Mouse (Mus musculus): ENCODE measurements around the gene Vamp5. TPM values are rescaled to one million over a fixed set of nuclear protein-coding genes. Genes with fewer than 3 reads are reported as not detected.

Gene Vamp5
- polyA plus RNA-seq, 1 experiment from 2014 or later = 80.5 TPM

GRCm38 (mm10) chr6:72418279-72418678 is 38.0 kb upstream of the Vamp5 start:
- Histone ChIP-seq H3K4me1 (ENCODE audit: insufficient read depth, low read depth, low read length) (peaks cover 3% of the 10 kb centered on the region; the same call in 1 of the 2 replicates), H3K4me2 (replicated peaks; ENCODE audit: low read depth, low read length) (no peak overlapping the region), H3K9ac (replicated peaks; ENCODE audit: low read depth) (no peak overlapping the region), H3K4me3 (ENCODE audit: low read depth, low read length) (no peak overlapping the region), H3K27me3 (replicated peaks; ENCODE audit: insufficient read depth, low read length) (no peaks in the 10 kb centered on the region), H3K27ac (ENCODE audit: low read length) (no peak overlapping the region), H3K36me3 (ENCODE audit: insufficient read depth, low read length) (peaks cover 10% of the 10 kb centered on the region), H3K9me3 (ENCODE audit: low read length) (no peaks in the 10 kb centered on the region)
- TF ChIP-seq EP300 (IDR thresholded peaks at IDR 0.05) (no peak), CTCF (IDR thresholded peaks at IDR 0.05) (no peak)
- 90% methylated on average over 4 of the region's 4 CpGs for WGBS
- no peak for DNase-seq (ENCODE audit: low spot score)
- no peak for ATAC-seq

DNA sequence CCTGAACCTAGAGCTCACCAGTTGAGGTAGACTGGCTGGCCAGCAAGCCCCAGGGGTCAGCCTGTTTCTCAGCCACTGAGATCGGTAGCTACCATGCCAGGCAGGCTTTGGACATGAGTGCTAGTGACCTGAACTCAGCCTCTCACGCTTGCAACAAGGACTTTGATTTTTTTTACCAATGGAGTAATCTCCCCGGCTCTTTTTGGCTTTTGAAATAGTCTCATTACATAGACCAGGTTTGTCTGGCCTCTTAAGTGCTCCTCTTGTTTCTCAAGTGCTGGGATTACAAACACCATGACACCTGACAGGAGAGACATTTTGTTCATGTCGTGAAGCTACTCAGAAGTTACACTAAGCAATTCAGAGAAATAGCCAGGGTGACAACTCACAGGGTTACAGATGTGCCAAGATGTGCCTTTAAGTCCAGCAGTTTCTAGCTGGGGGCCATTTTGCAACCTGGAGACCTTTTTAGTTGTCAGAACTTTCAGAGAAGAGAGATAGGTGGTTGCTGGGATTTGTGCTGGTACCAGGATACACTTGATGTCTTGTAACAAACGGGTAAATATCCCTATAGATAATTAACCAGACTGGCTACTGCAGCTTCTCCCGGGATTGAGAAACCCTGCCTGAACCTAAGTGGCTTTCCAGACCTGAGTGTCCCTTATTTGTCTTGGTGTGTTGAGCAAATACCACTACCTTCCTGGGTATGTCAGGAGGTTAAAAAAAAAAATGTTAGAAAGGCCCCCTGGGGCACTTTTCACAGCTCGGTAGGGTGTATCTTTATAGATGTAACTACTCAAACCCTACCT is 35.9 kb upstream of the Vamp5 start:
- 0 out of 2 replicates have a peak overlapping the region, but pooled peaks have one; percentile 82 for H3K4me2 ChIP-seq (replicated peaks; ENCODE audit: low read depth, low read length)

GRCm38 (mm10) chr6:72415181-72415580 is 34.9 kb upstream of the Vamp5 start:
- no peak overlapping the region for H3K9ac ChIP-seq (replicated peaks; ENCODE audit: low read depth)

More for the DNA sequence above, 35.9 kb upstream of the Vamp5 start:
- no peak overlapping the region for H3K9ac ChIP-seq (replicated peaks; ENCODE audit: low read depth)
- DNase-seq (ENCODE audit: low spot score) (peak; percentile 68), ATAC-seq (peak; percentile 37)
- peaks cover 7% of the 10 kb centered on the region; the same call in 1 of the 2 replicates for H3K36me3 ChIP-seq (ENCODE audit: insufficient read depth, low read length)
- H3K27me3 ChIP-seq (replicated peaks; ENCODE audit: insufficient read depth, low read length) = no peaks in the 10 kb centered on the region
- H3K27ac ChIP-seq (ENCODE audit: low read length) = 0 out of 2 replicates have a peak overlapping the region, but pooled peaks have one; percentile 2
- peaks cover 3% of the 10 kb centered on the region; the same call in 1 of the 2 replicates for H3K4me1 ChIP-seq (ENCODE audit: insufficient read depth, low read depth, low read length)
- 51% methylated on average over 7 of the region's 7 CpGs for WGBS
- no peak overlapping the region for H3K4me3 ChIP-seq (ENCODE audit: low read depth, low read length)
- H3K9me3 ChIP-seq (ENCODE audit: low read length) = no peaks in the 10 kb centered on the region
- TF ChIP-seq EP300 (IDR thresholded peaks at IDR 0.05) (peak; percentile 63; the same call in 1 of the 2 replicates), CTCF (IDR thresholded peaks at IDR 0.05) (no peak)

DNA sequence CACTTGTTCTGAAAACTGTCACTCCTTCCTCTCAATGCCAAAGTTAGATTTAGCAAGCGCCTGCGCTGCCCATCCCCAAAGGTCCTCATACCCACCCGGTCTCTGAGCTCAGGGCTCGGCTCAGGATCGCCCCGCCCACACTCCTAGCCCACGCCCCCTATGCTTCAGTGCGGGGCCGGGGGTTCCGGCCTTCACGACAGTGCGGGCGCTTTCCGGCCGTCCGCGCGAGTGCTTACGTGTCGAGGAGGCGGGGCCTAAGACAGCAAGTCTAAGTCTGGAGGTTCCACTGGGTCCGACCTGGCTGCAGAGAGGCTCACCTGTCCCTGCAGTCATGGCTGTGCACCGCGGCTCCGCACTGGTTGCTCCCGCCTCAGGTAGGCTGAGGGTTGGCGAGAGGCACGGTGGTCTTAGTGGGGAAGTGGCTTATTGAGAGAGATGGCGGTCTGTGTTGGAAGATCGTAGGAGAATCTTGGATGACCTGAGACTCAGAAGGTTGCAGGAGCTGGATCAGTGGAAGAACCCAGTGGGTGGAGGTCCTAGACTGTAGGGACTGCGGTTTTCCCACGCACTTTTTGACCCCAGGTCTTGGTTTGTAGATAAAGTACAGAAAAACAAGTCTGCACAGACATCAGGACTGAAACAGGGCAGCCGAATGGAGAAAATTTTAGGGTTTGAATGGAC is 33.9 kb upstream of the Vamp5 start, which contains the start of gene Ggcx:
Ggcx (plus strand) TSS at position 233 of the 681 bp plus-strand sequence.
- Histone ChIP-seq H3K27ac (ENCODE audit: low read length) (peak within 1 kb of the TSS; percentile 69), H3K4me3 (ENCODE audit: low read depth, low read length) (peak within 1 kb of the TSS; percentile 80), H3K4me1 (ENCODE audit: insufficient read depth, low read depth, low read length) (peaks cover 3% of the 10 kb centered on the region; the same call in 1 of the 2 replicates), H3K36me3 (ENCODE audit: insufficient read depth, low read length) (peaks cover 7% of the 10 kb centered on the region; the same call in 1 of the 2 replicates), H3K9me3 (ENCODE audit: low read length) (no peaks in the 10 kb centered on the region), H3K27me3 (replicated peaks; ENCODE audit: insufficient read depth, low read length) (no peaks in the 10 kb centered on the region), H3K9ac (replicated peaks; ENCODE audit: low read depth) (peak within 1 kb of the TSS; percentile 76), H3K4me2 (replicated peaks; ENCODE audit: low read depth, low read length) (peak within 1 kb of the TSS; percentile 82)
- TF ChIP-seq EP300 (IDR thresholded peaks at IDR 0.05) = no peak
- TF ChIP-seq CTCF (IDR thresholded peaks at IDR 0.05) = peak; percentile 21; the same call in 1 of the 2 replicates
- WGBS = 1% methylated on average over 33 of the region's 33 CpGs
- ATAC-seq (peak; percentile 94), DNase-seq (ENCODE audit: low spot score) (peak; percentile 98)

More at GRCm38 (mm10) chr6:72415181-72415580, 34.9 kb upstream of the Vamp5 start:
- Histone ChIP-seq H3K4me2 (replicated peaks; ENCODE audit: low read depth, low read length) (peak overlapping the region; percentile 82), H3K9me3 (ENCODE audit: low read length) (no peaks in the 10 kb centered on the region), H3K4me1 (ENCODE audit: insufficient read depth, low read depth, low read length) (peaks cover 3% of the 10 kb centered on the region; the same call in 1 of the 2 replicates), H3K27ac (ENCODE audit: low read length) (no peak overlapping the region), H3K36me3 (ENCODE audit: insufficient read depth, low read length) (peaks cover 7% of the 10 kb centered on the region; the same call in 1 of the 2 replicates), H3K27me3 (replicated peaks; ENCODE audit: insufficient read depth, low read length) (no peaks in the 10 kb centered on the region), H3K4me3 (ENCODE audit: low read depth, low read length) (peak overlapping the region; percentile 80)
- WGBS = 75% methylated on average over 5 of the region's 5 CpGs
- peak; percentile 30 for DNase-seq (ENCODE audit: low spot score)
- ATAC-seq = no peak
- TF ChIP-seq EP300 (IDR thresholded peaks at IDR 0.05) (no peak), CTCF (IDR thresholded peaks at IDR 0.05) (peak; percentile 35)

GRCm38 (mm10) chr6:72410518-72410917 is 30.2 kb upstream of the Vamp5 start:
- TF ChIP-seq EP300 (IDR thresholded peaks at IDR 0.05) (no peak), CTCF (IDR thresholded peaks at IDR 0.05) (no peak)
- H3K4me3 ChIP-seq (ENCODE audit: low read depth, low read length) = no peak overlapping the region
- no peaks in the 10 kb centered on the region for H3K36me3 ChIP-seq (ENCODE audit: insufficient read depth, low read length)
- H3K9ac ChIP-seq (replicated peaks; ENCODE audit: low read depth) = no peak overlapping the region
- no peak for DNase-seq (ENCODE audit: low spot score)
- no peak overlapping the region for H3K27ac ChIP-seq (ENCODE audit: low read length)
- H3K9me3 ChIP-seq (ENCODE audit: low read length) = no peaks in the 10 kb centered on the region
- WGBS = 74% methylated on average over 7 of the region's 7 CpGs
- no peak for ATAC-seq
- peaks cover 3% of the 10 kb centered on the region; the same call in 1 of the 2 replicates for H3K4me1 ChIP-seq (ENCODE audit: insufficient read depth, low read depth, low read length)
- H3K27me3 ChIP-seq (replicated peaks; ENCODE audit: insufficient read depth, low read length) = no peaks in the 10 kb centered on the region
- no peak overlapping the region for H3K4me2 ChIP-seq (replicated peaks; ENCODE audit: low read depth, low read length)

- Histone ChIP-seq H3K27ac (ENCODE audit: low read length) (no peak overlapping the region), H3K36me3 (ENCODE audit: insufficient read depth, low read length) (no peaks in the 10 kb centered on the region), H3K4me1 (ENCODE audit: insufficient read depth, low read depth, low read length) (peaks cover 2% of the 10 kb centered on the region; the same call in 1 of the 2 replicates), H3K4me2 (replicated peaks; ENCODE audit: low read depth, low read length) (no peak overlapping the region), H3K4me3 (ENCODE audit: low read depth, low read length) (no peak overlapping the region), H3K9ac (replicated peaks; ENCODE audit: low read depth) (no peak overlapping the region), H3K27me3 (replicated peaks; ENCODE audit: insufficient read depth, low read length) (no peaks in the 10 kb centered on the region), H3K9me3 (ENCODE audit: low read length) (no peaks in the 10 kb centered on the region)
- TF ChIP-seq CTCF (IDR thresholded peaks at IDR 0.05) (peak; percentile 7; the same call in 1 of the 2 replicates), EP300 (IDR thresholded peaks at IDR 0.05) (no peak)
- ATAC-seq (no peak), DNase-seq (ENCODE audit: low spot score) (no peak)
- 22% methylated on average over 1 of the region's 1 CpGs for WGBS
Observed at GRCm38 (mm10) chr6:72410003-72410402, 29.7 kb upstream of the Vamp5 start.
